Mouse (Mus musculus): ENCODE data around the gene Pofut2. TPM values are rescaled to one million over a fixed set of nuclear protein-coding genes. Genes with fewer than 3 reads are reported as not detected.
A peak's percentile ranks its signal among the peaks of the same experiment; 100 is the strongest.

The Pofut2 gene
- polyA plus RNA-seq, 1 experiment from 2014 or later: 74.5 TPM

DNA sequence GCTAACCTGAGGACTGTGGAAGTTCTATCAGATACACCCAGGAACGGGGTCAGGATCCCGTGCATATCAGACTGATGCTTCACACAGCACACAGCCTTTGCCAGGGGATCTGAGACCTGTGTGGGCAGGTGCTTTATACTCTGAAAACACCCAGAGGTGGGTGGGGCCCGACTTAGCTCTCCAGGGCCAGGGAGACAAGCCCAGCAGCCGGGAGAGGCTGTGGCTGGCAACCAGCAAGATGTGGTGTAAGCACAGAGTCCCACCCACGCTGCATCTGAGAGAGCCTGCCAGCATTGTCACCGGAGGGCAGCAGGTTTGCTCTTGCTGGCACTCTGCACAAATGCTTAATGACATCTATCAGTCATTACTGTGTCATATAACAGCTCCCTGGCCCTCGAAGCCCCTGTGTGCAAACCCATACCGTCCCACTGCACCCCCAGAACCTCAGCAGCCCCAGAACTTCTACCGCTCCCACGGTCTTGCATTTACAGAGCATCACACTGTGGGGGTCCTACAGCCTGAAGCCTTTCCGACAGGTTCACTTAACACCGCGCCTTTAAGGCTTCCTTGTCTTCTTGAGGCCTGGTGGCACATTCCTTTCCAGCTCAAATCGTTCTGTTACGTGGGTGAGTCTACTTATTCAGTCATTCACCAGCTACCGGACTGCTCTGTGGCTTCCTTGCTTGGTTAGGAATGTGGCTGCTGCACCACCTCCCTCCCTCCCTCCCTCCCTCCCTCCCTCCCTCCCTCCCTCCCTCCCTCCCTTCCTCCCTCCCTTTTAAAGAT is 21.0 kb upstream of the Pofut2 start:
- no peak for DNase-seq (ENCODE audit: low spot score)
- no peak overlapping the region for H3K27ac ChIP-seq (replicated peaks)
- 71% methylated on average over 16 of the region's 16 CpGs for WGBS
- peaks cover 7% of the 10 kb centered on the region; the same call in 1 of the 2 replicates for H3K9me3 ChIP-seq
- H3K4me3 ChIP-seq: no peak overlapping the region
- peaks cover 20% of the 10 kb centered on the region for H3K4me1 ChIP-seq
- H3K36me3 ChIP-seq (replicated peaks): no peaks in the 10 kb centered on the region
- no peaks in the 10 kb centered on the region for H3K27me3 ChIP-seq (replicated peaks; ENCODE audit: low read depth, poor library complexity, severe bottlenecking)

DNA sequence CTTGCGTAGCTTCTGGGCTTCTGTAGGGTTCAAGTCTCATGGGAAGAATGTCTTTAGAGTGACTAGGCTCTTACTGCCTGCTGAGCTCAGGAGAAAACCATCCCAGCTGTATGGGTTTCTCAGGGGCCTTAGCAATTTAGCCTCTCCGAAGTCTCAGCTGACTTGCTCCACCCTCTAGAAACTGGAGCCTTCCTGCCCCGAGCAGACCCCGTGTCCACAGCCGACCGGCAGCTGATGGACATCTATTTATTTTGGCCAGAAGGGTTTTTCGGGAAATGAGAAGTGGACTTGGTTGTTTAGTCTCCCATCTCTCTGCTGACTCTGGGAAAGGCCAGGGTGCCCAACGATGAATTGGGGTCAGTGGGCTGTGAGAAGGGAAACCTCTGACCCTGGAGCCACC is 18.3 kb upstream of the Pofut2 start:
- DNase-seq (ENCODE audit: low spot score): no peak
- no peaks in the 10 kb centered on the region for H3K36me3 ChIP-seq (replicated peaks)
- H3K27me3 ChIP-seq (replicated peaks; ENCODE audit: low read depth, poor library complexity, severe bottlenecking): no peaks in the 10 kb centered on the region
- peaks cover 21% of the 10 kb centered on the region; the same call in 1 of the 2 replicates for H3K4me1 ChIP-seq
- H3K9me3 ChIP-seq: peaks cover 7% of the 10 kb centered on the region; the same call in 1 of the 2 replicates
- no peak overlapping the region for H3K27ac ChIP-seq (replicated peaks)
- 66% methylated on average over 8 of the region's 8 CpGs for WGBS
- H3K4me3 ChIP-seq: no peak overlapping the region

DNA sequence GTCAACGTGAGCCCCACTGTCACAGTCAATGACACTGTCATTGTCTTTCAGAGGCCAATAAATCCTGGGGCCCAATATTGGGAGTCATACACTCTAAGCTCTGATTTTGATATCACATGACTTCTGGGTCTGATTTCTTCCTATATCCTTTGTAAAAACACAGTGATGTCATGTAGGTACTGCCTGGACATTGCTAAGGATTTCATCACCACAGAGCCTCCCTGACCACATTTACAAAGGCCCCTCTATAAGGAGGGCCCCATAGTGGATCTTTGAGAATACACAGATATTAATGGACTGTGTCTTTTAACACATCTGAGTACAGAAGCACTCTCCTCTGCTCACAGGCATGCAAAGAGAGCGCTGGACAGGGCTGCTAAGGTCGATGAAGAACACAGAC is 16.6 kb upstream of the Pofut2 start:
- Histone ChIP-seq H3K4me1 (peaks cover 20% of the 10 kb centered on the region; the same call in 1 of the 2 replicates), H3K36me3 (replicated peaks) (no peaks in the 10 kb centered on the region), H3K9me3 (no peaks in the 10 kb centered on the region), H3K27me3 (replicated peaks; ENCODE audit: low read depth, poor library complexity, severe bottlenecking) (no peaks in the 10 kb centered on the region), H3K4me3 (no peak overlapping the region), H3K27ac (replicated peaks) (no peak overlapping the region)
- WGBS: 90% methylated on average over 3 of the region's 3 CpGs
- DNase-seq (ENCODE audit: low spot score): no peak

DNA sequence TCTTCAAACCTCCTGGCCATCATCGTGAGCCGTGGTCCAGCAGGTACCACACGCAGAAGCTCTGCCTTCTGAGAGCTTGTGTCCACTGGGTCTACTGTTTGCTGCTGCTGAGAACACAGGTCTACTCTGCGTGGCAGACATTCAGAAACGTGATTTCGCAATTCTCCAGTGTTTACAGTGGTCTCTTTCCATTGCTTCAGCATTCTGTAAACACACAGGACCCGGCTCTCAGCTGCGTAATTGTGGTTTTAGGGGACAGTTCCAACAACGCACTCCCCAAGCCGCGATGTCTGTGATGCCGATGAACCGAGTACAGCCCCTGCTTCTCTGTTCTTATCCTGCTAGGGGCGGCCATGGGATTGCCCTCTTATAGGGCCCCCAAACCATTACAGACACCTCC is 16.1 kb upstream of the Pofut2 start:
- no peaks in the 10 kb centered on the region for H3K36me3 ChIP-seq (replicated peaks)
- 91% methylated on average over 14 of the region's 14 CpGs for whole genome bisulfite sequencing
- no peaks in the 10 kb centered on the region for H3K9me3 ChIP-seq
- DNase-seq (ENCODE audit: low spot score): no peak
- peaks cover 20% of the 10 kb centered on the region; the same call in 1 of the 2 replicates for H3K4me1 ChIP-seq
- H3K27ac ChIP-seq (replicated peaks): peak overlapping the region; percentile 60; the same call in 1 of the 2 replicates
- no peaks in the 10 kb centered on the region for H3K27me3 ChIP-seq (replicated peaks; ENCODE audit: low read depth, poor library complexity, severe bottlenecking)
- H3K4me3 ChIP-seq: no peak overlapping the region

DNA sequence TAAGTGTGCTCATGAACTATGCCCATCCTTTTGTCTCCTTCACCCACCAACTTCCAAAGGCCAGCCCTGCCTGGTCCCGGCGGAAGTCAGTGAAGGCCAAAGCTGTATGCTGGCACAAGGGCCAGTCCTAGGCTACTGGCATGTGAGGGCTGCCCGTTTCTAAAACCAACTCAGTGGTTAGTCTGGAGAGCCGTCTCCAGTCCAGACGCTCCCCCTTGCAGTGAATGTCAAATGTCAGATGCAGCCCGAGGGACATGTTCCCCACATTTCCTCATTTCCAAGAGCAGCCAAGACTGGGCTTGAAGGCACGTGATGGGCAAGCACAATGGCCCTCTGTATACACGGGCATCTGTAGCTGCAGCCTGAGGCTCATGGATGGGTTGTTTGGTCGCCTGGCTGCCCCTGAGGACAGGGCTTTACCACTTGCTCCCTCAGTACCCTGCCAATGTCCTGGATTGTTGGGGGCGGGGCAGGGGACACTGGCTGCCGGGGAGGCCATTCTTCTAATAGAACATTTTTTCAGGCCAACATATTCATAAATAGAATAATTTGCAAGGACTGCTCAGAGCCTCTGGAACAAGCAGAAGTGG is 15.4 kb upstream of the Pofut2 start:
- Histone ChIP-seq H3K4me1 (peaks cover 24% of the 10 kb centered on the region; the same call in 1 of the 2 replicates), H3K9me3 (no peaks in the 10 kb centered on the region), H3K27me3 (replicated peaks; ENCODE audit: low read depth, poor library complexity, severe bottlenecking) (no peaks in the 10 kb centered on the region), H3K36me3 (replicated peaks) (no peaks in the 10 kb centered on the region), H3K27ac (replicated peaks) (no peak overlapping the region), H3K4me3 (no peak overlapping the region)
- no peak for DNase-seq (ENCODE audit: low spot score)
- WGBS: 57% methylated on average over 11 of the region's 11 CpGs

DNA sequence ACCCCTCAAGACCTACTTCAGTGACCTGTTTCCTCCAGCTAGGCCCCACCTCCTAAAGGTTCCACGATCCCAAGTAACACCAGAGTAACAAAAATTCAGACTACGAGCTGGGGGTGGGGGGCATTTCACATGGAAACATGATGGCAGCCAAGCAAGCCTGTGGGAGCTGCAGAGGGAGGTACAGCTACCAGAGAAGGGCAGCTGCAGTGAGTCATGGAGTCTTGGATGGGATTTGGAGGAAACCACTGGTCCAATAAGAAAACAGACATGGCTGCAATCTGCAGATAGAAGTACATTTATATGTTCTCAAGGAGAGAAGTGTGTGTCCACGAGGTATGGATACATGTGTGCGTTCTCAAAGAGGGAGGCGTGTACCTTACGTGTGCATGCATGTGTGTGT is 14.2 kb upstream of the Pofut2 start:
- Histone ChIP-seq H3K27ac (replicated peaks) (no peak overlapping the region), H3K27me3 (replicated peaks; ENCODE audit: low read depth, poor library complexity, severe bottlenecking) (peaks cover 2% of the 10 kb centered on the region; the same call in 1 of the 2 replicates), H3K9me3 (no peaks in the 10 kb centered on the region), H3K4me3 (no peak overlapping the region), H3K4me1 (peaks cover 24% of the 10 kb centered on the region; the same call in 1 of the 2 replicates), H3K36me3 (replicated peaks) (no peaks in the 10 kb centered on the region)
- 91% methylated on average over 6 of the region's 6 CpGs for WGBS
- no peak for DNase-seq (ENCODE audit: low spot score)

DNA sequence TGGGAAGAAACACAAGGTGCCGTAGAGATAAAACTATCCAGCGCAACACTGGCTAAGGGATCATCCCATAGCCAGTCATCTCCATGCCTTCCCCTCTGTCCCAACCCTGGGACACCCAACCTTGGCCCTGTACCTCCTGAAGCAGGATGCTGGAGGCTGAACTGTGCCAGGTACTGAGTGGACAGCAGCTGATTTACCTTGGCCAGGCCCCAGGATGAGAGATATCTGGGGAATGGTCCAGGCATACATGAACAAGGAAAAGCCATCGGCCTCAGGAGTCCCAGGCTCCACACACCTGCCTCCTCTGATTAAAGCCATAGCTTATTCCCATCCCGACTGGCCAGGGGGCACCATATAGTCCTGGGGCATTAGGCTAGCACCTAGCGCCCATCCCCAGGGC is 12.0 kb upstream of the Pofut2 start:
- no peak for DNase-seq (ENCODE audit: low spot score)
- H3K4me3 ChIP-seq: no peak overlapping the region
- H3K27ac ChIP-seq (replicated peaks): no peak overlapping the region
- whole genome bisulfite sequencing: 88% methylated on average over 5 of the region's 5 CpGs
- H3K36me3 ChIP-seq (replicated peaks): no peaks in the 10 kb centered on the region
- peaks cover 5% of the 10 kb centered on the region for H3K27me3 ChIP-seq (replicated peaks; ENCODE audit: low read depth, poor library complexity, severe bottlenecking)
- H3K4me1 ChIP-seq: peaks cover 33% of the 10 kb centered on the region
- no peaks in the 10 kb centered on the region for H3K9me3 ChIP-seq

DNA sequence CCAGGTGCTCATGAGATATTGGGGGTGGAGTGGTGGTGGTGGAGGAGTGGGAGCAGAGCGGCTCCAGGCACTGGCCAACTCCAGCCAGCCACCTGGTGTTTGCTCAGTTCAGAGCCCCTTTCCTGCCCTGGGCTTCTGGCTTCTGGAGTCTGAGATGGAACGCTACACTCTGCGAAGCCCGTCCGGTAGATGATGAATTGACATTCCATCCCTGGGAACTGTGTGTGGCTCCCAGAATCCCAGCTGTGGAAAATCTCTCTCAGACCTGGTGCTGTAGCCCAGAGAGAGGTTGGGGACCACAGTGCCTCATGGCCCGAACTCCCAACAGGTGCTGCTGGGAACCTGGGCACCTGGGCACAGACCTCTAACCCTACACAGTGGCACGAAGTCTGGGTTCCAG is 11.3 kb upstream of the Pofut2 start:
- no peak overlapping the region for H3K4me3 ChIP-seq
- 91% methylated on average over 7 of the region's 7 CpGs for WGBS
- no peak overlapping the region for H3K27ac ChIP-seq (replicated peaks)
- DNase-seq (ENCODE audit: low spot score): no peak
- H3K4me1 ChIP-seq: peaks cover 39% of the 10 kb centered on the region
- peaks cover 5% of the 10 kb centered on the region for H3K27me3 ChIP-seq (replicated peaks; ENCODE audit: low read depth, poor library complexity, severe bottlenecking)
- H3K9me3 ChIP-seq: no peaks in the 10 kb centered on the region
- no peaks in the 10 kb centered on the region for H3K36me3 ChIP-seq (replicated peaks)

DNA sequence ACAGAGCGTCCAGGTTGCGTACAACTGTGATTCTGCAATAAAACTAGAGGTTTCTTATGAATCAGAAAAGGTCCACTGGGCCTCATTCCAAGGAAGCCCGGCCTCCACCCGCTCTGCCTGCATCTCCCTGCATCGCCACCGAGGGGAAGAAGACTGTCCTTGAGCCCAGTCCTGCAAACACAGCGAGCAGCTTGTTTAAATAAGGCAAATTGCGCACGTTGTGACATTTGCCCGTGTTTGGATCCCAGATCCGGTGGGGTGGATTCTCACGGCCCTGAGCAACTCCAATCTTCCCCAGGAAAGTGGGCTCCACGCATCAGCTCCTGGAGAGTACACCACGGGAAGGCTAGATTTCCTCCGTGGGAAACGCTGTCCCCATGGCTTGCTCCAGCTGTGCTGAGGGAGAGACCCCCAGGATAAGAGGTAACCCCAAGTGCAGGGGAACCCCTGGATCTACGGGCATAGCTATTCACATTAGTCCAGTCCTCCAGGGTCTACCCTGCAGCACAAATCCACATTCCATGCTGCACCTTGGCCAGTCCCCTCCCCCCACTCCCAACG is 7.7 kb upstream of the Pofut2 start:
- no peaks in the 10 kb centered on the region for H3K9me3 ChIP-seq
- no peak for DNase-seq (ENCODE audit: low spot score)
- H3K36me3 ChIP-seq (replicated peaks): no peaks in the 10 kb centered on the region
- H3K27me3 ChIP-seq (replicated peaks; ENCODE audit: low read depth, poor library complexity, severe bottlenecking): peaks cover 10% of the 10 kb centered on the region
- peaks cover 48% of the 10 kb centered on the region for H3K4me1 ChIP-seq
- no peak overlapping the region for H3K4me3 ChIP-seq
- H3K27ac ChIP-seq (replicated peaks): peak overlapping the region; percentile 48
- 64% methylated on average over 18 of the region's 18 CpGs for WGBS

DNA sequence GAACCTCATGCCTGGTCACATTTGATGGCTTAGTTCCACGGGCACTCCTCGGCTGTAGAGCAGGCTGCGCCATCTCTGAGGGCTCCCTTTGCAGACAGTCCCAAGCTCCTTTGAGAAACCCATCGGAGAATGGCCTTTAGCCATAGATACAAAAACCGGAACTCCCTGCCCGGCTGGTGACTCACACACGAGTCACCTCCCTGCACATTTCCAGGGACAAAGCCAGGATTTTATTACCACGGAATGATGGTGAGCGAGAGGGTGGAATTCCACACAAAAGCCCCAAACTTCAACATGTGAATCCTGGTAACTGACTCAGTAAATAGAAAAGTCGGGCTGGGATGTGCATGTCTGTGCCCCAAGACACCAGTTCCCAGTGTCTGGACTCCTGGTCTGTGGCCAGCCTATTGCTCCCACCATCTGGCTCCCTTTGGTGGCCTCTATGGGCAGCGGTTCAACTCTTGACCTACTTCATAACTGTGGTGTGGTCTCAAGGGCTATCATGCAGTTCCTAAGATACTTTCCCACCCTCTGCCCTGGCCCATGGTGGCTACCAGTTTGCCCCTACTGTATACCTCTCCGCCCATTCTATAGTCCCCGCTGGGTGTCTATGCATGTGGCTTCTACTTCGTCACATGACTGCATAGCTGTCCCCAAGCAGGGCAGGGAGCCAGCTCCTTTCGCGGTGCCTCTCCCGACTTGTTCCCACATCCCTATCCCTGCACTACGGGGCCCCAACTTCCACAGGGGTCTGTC is 7.1 kb upstream of the Pofut2 start:
- H3K27me3 ChIP-seq (replicated peaks; ENCODE audit: low read depth, poor library complexity, severe bottlenecking): peaks cover 10% of the 10 kb centered on the region
- H3K36me3 ChIP-seq (replicated peaks): no peaks in the 10 kb centered on the region
- H3K27ac ChIP-seq (replicated peaks): peak overlapping the region; percentile 73
- WGBS: 83% methylated on average over 18 of the region's 18 CpGs
- H3K4me3 ChIP-seq: no peak overlapping the region
- H3K4me1 ChIP-seq: peaks cover 48% of the 10 kb centered on the region
- H3K9me3 ChIP-seq: no peaks in the 10 kb centered on the region
- no peak for DNase-seq (ENCODE audit: low spot score)

DNA sequence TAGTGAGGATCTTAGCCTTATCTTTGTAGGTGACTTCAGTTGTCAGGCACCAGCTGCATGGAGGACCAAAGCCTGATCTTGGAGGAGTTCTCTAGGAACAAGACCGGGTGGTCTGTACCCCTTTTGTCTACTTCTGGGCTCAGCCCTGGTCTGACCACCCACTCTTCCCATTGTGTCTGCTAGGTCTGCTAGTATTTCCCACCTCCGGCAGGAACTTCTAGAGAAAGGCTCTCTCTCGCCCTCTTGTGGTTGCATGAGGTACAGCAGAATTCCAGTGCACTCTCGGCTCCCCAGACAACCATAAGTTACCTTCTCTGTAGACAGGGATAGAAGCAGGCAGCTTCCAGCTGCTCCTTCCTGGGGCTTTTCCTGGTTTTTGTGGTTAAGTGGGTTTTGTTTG is 6.2 kb upstream of the Pofut2 start:
- Histone ChIP-seq H3K9me3 (no peaks in the 10 kb centered on the region), H3K36me3 (replicated peaks) (no peaks in the 10 kb centered on the region), H3K4me3 (no peak overlapping the region), H3K27ac (replicated peaks) (peak overlapping the region; percentile 73), H3K27me3 (replicated peaks; ENCODE audit: low read depth, poor library complexity, severe bottlenecking) (peaks cover 10% of the 10 kb centered on the region), H3K4me1 (peaks cover 48% of the 10 kb centered on the region)
- WGBS: under 1% methylated on average over 4 of the region's 4 CpGs
- DNase-seq (ENCODE audit: low spot score): peak; percentile 88

DNA sequence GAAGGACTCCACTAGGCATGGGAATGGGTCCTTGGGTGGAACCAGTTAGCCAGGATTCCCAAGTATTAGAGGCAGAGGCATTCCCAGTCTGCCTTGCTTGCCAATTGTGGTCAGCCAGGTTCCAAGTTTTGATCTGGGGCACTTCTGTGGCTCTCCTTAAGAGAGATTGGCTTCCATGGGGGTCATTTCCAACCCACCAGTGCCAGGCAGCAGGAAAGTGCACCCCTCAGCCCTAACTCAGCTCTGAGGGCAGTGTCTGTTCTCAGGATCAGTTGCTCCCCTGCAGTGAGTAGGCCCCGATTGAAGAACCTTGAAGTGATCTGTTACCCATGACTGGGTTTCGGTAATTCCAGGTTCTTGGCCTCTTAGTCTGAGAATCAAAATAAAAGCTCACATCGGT is 3.8 kb upstream of the Pofut2 start:
- DNase-seq (ENCODE audit: low spot score): no peak
- Histone ChIP-seq H3K4me3 (no peak overlapping the region), H3K27ac (replicated peaks) (no peak overlapping the region), H3K36me3 (replicated peaks) (no peaks in the 10 kb centered on the region), H3K9me3 (no peaks in the 10 kb centered on the region), H3K27me3 (replicated peaks; ENCODE audit: low read depth, poor library complexity, severe bottlenecking) (peaks cover 6% of the 10 kb centered on the region; the same call in 1 of the 2 replicates), H3K4me1 (peaks cover 56% of the 10 kb centered on the region)
- WGBS: 79% methylated on average over 3 of the region's 3 CpGs
